Mouse (Mus musculus) cortical plate, adult 2 months (tissue): ENCODE results near the gene Ankrd13a.

Experiments
- CTCF ChIP-seq: fragments of 200-500 bp; IDR thresholded peaks from 2 replicates; pipeline ENCODE4 v1.5.1; 2011; ENCODE audit warnings: mild to moderate bottlenecking, control low read depth, low read length; ENCODE audit not compliant: insufficient read depth; ENCODE audit errors: extremely low read depth
- POLR2A ChIP-seq: fragments of 200-500 bp; IDR thresholded peaks from 2 replicates; pipeline ENCODE4 v1.6.1; 2011; ENCODE audit warnings: mild to moderate bottlenecking, low read length, control low read depth; ENCODE audit not compliant: insufficient read depth; ENCODE audit errors: extremely low read depth

- no peak for TF ChIP-seq CTCF
- TF ChIP-seq POLR2A: no peak
Measured at GRCm38 (mm10) chr5:114807063-114807462, 32.6 kb downstream of the Ankrd13a start.
